Mouse (Mus musculus) CD8-positive naive resting alpha-beta T cell, adult 57 days (primary cell): ENCODE data around the gene Mrpl21. TPM values are rescaled to one million over a fixed set of nuclear protein-coding genes. Genes with fewer than 3 reads are reported as not detected.

Experiments used
- total RNA-seq: library from RNA; stranded (reverse); gene quantifications from one replicate; pipeline ENCODE4 v1.2.4, GENCODE M21; 2023

The Mrpl21 gene
- total RNA-seq = 69.1 TPM

DNA sequence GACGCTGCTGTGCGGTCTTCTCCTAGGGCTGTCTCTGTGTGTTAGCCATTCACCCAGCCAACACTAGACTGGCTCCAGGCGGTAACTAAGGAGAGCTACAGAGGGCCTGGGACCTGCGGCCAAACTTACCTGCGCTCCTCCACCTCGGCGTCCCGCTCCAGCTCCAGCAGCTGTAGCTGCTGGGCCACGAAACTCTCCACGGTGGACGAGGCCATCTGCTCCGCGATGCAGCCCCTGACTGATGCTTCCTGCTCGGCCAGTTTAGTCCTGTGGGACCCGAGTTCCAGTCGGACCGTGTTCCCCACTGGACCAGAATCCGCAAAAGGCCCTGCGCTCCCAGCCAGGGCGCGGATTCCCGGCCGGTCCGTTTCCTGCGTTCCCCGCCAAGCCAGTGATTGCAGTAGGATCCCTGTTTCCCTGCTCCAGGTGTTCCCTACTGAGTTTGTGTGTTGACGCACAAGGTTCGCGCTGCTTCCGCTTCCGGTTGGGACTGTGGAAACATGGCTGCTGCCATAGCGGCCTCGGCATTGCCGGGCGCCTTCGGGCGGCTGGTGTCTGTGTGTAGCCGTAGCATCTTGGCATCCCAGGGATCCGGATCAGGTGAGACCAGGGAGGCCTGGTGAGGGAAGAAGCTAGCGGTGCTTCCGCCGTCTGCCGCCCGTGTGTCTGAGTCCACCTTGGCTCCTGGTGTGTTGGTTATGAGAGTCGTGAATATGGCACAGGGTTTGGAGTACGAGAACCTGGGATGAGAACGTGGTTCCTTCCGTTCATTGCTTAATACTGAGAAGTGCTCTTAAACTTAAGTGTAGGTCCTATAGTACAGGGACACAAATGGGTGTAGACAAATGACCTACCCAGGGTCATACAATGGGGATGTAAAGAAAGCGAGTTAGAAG, at the start of gene Mrpl21, which contains the start of gene Ighmbp2:
TSS of gene Mrpl21 (plus strand) at position 330 of the 896 bp plus-strand sequence.
TSS of gene Ighmbp2 (minus strand) at position 446 of the 896 bp plus-strand sequence.

GRCm38 (mm10) chr19:3322261-3322969, 39.7 kb downstream of the Mrpl21 start, which contains the start of gene Cpt1a:
TSS of gene Cpt1a (plus strand) at chr19:3322334.

Other genes with a start within 250 kb of the Mrpl21 start
- gene Ighmbp2, start 116 bp downstream of the Mrpl21 start, total RNA-seq = 16.8 TPM
- gene Cpt1a, start 39.4 kb downstream of the Mrpl21 start, total RNA-seq = 41.3 TPM
- 1.0 TPM for gene Tesmin, start 106.0 kb downstream of the Mrpl21 start, total RNA-seq
- gene Gal, start 131.6 kb downstream of the Mrpl21 start, total RNA-seq = not detected